Mouse (Mus musculus): ENCODE measurements at regions not wholly inside any gene's neighbourhood (a gene's known extent, or its start where the extent isn't known, plus 50 kb on each side); places are given as distances from the start of the nearest gene placed in this dataset.

DNA sequence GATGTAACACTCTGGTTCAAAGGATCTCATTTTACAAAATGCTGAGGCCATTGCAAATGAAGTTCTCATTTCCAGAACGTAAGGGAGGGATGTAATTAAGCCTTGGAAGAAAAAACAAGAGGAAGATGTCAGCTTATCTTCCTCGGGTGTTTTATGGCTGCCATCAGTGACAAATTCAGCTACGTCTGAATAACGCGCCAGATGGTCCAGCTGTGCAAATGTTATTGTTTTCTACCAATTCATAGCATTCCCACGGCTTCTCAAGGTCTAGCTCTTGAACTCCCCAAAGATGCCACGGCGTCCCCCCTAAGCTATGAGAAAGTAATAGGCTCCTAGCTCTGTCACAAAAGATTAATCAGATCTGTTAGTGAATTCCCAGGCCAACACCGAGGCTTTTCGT is 232.0 kb upstream of the Arid2 start:
- no peak for TF ChIP-seq CTCF (IDR thresholded peaks at IDR 0.05; ENCODE audit: borderline replicate concordance, control insufficient read depth, extremely low read depth, insufficient read depth, low read length, poor library complexity)
- no peak for TF ChIP-seq POLR2A (IDR thresholded peaks at IDR 0.05; ENCODE audit: control insufficient read depth, extremely low read depth, insufficient read depth, low read length, poor library complexity)
